Mouse (Mus musculus) myocyte (in vitro differentiated cells): ENCODE results near the gene Apoc4.

ENCODE experiments used
- POLR2A ChIP-seq: IDR thresholded peaks from one replicate; pipeline ENCODE4 v1.6.1; 2011; ENCODE audit warnings: low read depth, mild to moderate bottlenecking, control low read depth, moderate library complexity; ENCODE audit not compliant: insufficient read length
- REST ChIP-seq: IDR thresholded peaks from one replicate; pipeline ENCODE4 v1.6.1; 2011; ENCODE audit warnings: mild to moderate bottlenecking, control low read depth, moderate library complexity; ENCODE audit not compliant: insufficient read depth, insufficient read length
- USF1 ChIP-seq: IDR thresholded peaks from one replicate; pipeline ENCODE4 v1.6.1; 2011; ENCODE audit warnings: low read depth, mild to moderate bottlenecking, control low read depth, moderate library complexity

DNA sequence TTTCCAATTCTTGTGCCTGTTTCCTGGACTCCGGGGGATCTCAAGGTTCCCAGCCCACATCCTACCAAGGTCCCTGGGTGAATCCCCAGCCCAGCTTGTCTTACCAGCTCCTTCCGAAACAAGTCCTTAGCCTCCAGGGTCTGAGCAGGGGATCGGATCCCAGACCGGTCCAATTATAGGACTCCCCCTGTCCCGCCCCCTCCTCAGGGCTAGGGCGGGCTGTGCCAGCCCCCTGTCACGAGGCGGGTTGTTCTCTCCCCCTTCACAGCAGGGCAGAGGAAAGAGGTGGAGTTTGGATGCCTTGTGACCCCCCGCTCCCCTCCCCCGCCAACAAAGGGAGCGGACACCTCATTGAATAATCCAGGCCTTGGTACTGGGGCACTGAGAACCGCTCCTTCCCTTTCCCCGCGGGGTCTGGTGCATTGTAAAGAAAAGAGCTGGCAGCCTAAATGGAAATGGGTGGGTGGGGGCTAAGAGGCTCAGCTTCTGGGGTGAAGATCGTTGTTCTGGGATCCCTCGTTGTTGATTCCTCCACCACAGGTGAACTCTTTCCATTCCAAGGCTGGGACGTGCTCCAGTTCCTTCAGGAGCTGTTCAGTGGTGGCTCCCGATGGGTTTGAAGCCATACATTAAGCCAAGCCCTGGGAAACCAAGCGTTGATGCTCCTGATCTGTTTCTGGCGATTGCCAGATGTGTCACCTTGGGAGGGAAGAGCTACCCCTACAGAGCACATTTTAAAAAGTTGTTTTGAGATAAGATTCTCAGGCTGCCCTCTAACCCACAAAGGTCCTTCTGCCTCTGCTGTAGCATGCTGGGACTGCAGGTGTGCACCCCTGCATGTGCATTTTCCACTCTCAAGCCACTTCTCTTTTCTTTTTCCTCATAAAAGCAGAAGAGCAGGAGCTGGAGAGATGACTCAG, 17.9 kb upstream of the Apoc4 start, which contains the start of gene Apoe:
- TF ChIP-seq REST (no peak), POLR2A (no peak), USF1 (no peak)
